Mouse (Mus musculus) neutrophil, adult 5-6 weeks (primary cell): ENCODE data around the gene Appbp2. TPM values are rescaled to one million over a fixed set of nuclear protein-coding genes. Genes with fewer than 3 reads are reported as not detected.

Source experiments
- ATAC-seq: fragments of 151-379, 151-347 bp; 2 replicates; pipeline ENCODE4 v1.8.0; 2017; ENCODE audit warnings: mild to moderate bottlenecking, moderate TSS enrichment; ENCODE audit not compliant: insufficient number of reproducible peaks, poor library complexity, low FRiP score, severe bottlenecking; ENCODE audit errors: extremely low read depth
- total RNA-seq: library from RNA; stranded (forward); fragments of 200-1000 nt; gene quantifications from 2 replicates; pipeline ENCODE4 v1.2.3, GENCODE M21; 2017

Gene Appbp2
- total RNA-seq, 1 experiment from 2014 or later = 25.3 TPM

DNA sequence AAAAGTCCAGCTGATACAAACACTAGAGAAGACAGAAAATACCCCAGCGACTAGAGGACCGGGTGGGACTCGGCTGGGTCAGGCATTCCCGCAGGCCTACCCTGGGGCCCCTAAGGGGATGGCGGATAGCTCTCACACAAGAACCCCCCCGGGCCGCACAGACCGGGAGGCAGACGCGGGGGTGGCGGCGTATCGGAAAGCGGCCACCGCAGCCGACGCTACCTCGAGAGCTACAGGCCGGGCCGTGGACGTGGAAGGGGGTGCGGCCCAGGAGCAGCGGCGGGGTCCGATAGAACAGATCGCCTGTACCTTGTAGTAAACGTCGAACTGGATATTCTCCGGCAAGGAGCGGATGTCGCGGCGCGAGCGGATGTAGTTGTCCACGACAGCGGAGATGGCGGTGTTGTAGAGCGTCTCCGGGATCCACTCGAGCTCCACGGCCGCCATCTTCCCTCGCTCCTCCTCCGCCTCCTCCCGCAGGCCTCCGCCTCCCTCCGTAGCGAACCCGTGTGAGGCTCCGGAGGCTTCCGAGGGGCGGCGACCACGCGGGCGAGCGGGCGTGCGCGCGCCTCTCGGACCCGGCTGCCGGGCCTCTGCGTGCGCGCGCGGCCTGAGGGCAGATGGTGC, 454 bp downstream of the Appbp2 start:
- peak; percentile 87 for ATAC-seq

DNA sequence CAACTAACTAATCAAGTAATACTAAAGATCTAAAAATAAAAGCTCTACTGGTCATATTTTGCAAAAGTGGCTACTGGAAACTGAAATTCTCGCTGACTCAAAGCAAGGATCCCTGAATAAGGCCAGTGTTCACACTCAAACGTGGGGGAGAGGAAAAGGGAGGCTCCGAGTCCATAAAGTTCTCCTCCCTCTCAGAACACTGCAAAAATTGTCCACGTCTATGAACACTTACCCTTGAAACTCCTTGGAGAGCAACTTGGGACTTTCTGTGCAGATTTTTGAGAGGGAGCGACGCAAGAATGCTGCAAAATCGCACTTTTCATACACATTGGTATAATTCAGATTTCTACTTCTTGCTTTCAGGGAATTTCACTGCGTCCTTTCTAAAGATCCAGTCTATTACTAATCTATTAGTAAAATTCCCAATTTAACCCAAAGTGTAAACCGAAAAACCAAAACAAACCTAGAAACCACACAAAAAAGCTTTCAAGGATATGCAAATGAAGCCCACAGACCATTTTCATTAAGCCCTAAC, 1.2 kb downstream of the Appbp2 start:
- ATAC-seq = no peak

DNA sequence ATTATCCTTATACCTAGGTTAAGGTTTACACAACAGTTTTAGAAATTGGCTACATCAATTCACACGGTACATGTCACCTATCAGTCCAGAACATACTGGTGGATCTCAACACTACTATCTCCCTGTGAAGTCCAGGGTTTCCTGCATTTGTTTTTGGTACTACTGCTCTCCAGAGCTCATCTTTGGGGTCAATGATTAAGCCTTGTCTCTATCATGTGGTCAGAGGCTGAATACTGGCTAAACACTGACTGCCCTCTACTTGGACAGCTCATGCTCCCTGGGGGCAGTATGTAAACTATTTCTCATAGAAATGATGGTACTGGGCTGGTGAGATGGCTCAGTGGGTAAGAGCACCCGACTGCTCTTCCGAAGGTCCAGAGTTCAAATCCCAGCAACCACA, 11.7 kb downstream of the Appbp2 start:
- no peak for ATAC-seq

DNA sequence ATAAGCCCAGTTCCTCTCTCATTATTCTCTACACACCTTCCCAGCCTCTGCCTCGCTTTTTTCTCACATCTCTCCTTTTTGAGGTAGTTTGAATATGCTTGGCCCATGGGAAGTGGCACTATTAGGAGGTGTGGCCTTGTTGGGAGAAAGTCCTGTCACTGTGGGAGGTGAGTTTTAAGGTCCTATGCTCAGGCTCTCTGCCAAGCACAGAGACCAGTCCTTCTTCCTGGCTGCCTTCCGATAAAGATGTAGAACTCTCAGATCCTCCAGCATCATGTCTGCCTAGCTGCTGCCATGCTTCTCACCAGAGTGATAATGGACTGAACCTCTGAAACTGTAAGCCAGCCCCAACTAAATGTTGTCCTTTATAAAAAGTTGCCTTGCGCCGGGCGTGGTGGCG, 12.4 kb downstream of the Appbp2 start:
- ATAC-seq = no peak

DNA sequence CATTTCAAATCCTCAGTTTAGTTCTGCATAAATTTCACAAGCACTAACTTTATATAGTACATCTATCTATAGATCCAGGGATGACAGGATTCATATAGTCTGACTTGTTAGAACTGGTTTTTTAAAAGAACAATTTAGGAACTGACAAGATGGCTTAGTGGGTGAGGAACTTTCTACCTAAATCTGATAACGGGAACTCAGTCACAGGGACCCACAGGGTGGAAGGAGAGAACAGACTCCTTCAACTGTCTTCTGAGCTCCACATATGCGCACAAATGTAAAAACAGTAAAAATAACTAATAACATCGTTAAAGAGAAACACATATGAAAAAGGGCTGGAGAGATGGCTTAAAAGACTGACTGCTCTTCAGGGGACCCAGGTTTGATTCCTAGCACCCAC, 15.9 kb downstream of the Appbp2 start:
- ATAC-seq = no peak

DNA sequence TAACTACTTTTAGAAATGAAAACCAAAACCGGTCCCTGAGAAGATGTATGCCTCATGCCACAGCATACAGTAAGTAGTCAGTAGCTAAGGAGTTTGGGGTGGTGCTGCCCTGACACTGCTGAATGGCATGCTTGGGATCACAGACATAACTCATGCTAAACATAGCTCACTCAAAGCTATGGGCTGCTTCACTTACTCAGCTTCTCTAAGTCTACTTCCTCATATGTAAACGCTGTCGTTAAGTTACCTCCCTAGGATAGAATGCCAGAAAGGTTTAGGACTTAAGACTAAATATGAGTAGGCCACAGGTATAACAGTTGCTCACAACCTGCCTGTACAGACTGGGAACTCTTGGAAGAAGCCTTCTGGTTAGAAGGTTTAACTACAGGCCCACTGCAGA, 20.3 kb downstream of the Appbp2 start:
- ATAC-seq = no peak

DNA sequence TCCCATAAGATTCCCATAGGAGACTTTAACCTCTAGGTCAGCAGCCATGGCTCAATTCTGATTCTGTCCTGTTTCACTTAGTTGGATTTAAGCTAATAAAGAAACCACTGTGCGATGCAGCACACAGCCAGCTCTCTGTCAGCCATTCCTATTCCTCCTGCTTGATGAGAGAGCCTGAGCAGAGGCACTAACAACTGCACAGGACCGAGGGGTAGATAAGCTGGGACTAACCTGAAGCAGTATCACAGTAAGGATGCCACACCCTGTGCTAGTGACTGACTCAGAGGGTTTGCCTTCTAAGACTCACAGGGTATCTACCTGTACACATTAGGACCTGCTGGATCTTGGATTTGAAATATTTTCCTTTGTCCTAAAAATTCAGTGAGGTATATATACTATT, 21.7 kb downstream of the Appbp2 start:
- ATAC-seq = no peak

DNA sequence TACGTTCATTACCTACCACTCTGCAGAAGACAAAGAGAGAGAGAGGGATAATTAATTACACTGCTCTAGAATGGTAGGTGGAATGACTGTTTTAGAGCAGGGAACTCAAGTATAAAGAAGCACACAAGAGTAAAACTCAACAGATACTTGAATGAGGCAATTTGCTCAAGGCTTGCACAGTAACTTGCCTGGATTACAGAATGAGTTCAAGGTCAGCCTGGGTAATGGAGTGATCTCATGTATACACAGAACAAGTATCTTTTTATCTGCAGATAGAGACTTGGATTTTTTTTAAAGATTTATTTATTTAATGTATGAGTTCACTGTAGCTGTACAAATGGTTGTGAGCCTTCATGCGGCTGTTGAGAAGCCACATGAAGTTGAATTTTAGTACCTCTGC, 23.8 kb downstream of the Appbp2 start:
- no peak for ATAC-seq

DNA sequence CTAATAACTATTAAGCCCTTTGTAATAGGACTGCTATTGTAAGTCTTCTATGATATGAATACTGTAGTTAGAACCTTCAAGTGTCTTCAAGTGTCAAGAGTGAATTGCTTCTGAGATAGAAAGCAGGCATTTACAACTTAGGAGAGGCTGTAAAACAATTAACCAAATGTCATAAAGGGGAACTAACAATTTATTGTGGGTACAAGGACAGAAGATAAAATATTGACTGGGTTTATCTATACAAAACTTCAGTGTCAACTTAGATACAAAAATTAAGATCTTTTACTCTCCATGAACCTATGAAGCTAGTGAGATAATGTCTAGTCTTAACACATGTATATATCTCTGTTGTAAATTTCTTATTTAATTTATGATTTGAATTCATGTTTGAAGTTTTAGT, 28.7 kb downstream of the Appbp2 start:
- ATAC-seq = no peak

DNA sequence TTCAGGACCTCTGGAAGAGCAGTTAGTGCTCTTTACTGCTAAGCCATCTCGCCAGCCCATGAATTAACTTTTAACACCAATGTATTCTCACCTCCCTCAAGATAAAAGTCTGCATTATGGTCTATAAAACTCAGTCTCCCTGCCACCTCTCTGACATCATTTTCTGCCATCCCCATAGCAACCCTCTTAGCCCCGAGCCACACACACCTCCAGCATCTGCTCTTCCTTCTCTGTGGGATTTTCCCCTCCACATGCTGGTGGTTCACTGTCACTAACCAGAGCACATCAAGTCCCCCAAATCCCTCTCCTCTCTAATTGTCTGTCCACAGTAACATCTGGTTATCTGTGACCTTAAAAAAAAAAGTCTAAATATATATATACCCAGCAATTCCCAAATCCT, 36.0 kb downstream of the Appbp2 start:
- no peak for ATAC-seq

DNA sequence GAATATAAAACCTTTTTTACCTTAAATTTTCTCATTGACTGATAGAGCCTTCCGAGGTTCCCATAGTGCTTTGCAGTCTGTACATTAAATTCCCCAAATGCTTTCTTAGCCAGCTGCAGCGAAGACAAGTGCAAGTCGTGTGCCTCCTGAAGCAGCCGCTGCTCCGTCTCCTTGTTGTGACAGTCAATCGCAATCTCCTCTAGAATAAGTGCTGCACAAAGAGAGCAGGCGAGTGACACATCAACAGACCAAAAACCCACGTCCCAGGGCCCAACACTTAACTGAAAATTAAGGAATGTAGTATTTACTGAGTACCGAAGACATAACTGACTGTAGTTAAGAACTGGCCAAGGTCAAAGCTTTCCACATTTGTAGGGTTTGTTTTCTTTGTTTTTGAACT, 38.9 kb downstream of the Appbp2 start:
- ATAC-seq = no peak

DNA sequence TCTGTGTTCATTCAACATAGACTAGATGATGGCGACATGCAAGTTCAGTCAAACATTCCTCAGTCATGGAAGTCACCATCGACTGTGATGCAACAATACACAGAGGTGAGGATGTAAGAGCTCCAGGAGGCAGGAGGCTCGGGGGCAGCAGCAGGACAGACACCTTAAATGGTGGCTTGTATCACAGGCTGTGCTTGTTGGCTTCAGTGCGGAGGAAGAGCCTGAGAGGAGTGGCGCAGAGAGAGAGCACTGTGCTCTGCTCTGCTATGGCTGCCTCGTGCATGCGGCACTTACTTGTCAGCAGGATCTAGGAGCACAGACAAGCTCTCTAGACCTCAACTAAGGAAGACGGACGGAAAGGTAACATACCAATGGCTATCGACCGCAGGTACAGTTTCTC, 40.7 kb downstream of the Appbp2 start:
- ATAC-seq = no peak

DNA sequence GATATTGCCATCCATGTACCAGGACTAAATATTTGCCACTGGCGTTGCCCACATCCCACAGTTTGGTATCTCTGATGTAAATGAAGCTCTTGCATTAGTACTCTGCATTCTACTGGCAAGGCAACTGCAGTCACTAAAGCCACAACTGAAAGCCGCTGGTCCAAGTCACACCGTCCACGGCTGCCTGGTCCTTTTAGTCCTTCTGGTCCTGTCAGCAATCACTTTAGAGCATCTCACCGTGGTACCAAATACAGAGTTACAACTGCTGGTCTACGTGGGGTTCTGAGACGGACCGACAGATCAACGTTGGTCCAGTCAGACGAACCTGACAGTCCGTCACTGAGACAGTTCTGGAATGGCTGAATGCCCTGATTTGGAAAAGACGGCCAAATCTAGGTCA, 44.2 kb downstream of the Appbp2 start:
- ATAC-seq = no peak

DNA sequence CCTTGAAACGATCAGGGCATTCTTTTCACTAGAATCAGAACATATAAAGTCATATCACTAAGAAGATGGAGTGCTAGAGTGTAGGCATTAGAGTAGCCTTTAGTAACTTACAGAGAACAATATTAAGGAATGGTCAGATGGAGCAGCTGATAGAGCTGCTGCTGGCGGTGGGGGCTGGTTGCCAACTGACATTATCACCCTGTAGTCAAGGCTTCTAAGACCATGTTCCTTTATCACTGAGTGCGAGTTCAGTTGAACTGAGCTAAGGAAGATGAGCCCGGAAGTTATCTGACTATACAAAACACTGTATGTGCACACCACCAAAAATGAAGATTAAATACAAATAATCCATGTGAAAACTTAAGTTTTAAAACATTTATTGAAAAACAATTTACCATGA, 45.8 kb downstream of the Appbp2 start:
- ATAC-seq = no peak

DNA sequence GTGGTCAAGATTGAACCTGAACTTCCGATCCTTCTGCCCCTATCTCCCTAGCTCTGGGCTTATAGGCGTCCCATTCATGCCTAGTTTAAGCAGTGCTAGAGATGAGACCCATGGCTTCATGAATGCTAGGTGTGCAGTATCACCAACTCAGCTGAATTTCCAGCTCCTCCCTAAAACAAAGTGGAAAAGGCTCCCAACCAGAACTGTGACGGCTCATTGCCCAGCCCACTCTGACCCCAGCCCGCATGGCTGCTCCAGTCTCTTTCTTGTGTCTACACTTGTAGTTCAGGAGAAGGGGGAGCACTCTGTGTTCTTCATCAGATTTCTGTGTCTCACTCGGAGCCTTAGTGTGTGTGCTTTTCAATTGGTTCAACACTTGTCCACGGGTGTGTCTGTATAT, 50.1 kb downstream of the Appbp2 start:
- no peak for ATAC-seq

DNA sequence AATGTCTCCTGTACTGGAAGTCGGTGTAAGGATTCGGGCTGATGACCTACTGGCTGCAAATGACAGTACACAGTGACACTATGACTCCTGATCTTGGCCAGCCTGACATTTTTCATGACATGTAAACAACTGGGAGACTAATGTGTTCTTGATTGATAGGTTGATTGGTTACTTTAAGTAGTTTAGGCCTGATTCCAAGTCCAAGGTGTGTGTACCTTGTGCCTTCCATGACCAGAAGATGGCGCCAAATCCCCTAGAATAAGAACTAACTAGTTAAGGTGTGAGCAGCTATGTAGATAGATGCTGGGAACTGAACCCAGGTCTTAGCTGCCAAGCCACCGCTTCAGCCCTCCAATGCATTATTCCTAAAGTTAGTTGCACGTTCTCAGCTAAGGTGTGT, 50.8 kb downstream of the Appbp2 start:
- peak; percentile 59; the same call in 1 of the 2 replicates for ATAC-seq

DNA sequence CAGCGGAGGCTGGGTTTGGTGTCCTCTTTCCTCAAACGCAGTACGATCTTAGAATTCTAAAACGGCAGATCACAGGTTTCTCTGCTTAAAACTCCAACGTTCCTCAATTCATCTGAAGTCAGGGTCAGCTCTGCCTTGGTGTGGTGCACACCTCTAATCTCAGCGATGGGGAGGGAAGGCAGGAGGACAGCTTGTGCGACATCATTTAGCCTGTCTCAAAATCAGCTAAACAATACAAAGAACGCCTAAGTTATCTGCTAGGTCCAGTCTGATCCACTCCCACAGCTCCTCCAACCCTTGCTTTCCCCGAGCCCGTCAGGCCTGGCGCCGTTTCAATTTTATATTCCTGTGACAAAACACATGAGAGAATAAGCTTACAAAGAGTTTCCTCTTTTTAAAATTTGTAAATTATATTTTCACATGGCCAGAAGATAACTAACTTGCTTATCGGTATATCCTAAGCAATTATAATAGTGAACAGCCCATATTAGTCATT, 51.6 kb downstream of the Appbp2 start:
- no peak for ATAC-seq

DNA sequence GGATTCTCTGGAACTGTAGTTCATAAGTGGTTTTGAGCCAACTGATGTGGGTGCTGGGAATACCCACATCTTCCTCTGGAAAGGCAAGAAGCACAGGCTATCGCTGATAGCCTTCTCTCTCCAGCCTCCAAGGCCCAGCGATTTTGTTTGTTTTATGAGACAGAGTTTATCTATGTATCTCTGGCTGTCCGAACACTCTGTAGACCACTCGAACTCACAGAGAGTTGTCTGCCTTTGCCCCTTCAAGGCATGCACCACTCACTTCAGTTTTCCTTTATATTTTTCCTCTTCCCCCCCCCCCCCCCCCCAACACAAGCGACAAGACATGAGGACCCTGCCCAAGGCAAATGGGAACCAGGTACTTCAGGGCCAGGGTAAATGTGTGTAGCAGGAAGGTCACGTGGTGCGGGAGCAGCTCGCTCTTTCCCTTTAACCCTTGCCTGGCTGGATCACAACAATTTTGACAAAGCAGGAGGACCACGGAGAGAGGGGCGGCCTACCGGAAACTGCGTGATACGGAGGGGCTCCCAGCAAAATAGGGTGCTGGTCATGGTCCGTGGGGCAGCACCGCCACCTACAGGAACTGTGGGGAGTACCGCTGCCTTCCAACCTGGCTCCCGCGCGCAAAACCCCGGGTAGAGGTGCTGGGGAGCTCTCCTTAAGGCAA, 52.2 kb downstream of the Appbp2 start:
- ATAC-seq = peak; percentile 68

DNA sequence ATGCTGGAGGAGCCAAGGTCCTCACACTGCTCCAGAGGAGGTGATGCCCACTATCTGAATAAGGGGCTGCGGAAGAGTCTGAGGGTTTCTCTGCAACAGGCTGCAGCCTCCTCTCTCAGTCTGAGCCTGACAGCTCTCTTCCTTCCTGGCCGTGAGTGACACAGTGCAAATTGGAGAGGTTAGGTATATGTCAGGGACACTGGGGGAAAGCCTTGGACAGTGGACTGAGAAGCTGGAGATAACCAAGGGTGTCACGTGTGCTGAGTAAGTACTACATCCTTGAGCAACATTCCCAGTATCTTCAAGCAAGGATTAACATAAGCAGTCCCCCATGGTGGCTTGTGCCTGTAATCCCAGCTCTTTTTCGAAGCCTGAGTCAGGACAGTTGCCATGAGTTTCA, 56.5 kb downstream of the Appbp2 start:
- no peak for ATAC-seq

DNA sequence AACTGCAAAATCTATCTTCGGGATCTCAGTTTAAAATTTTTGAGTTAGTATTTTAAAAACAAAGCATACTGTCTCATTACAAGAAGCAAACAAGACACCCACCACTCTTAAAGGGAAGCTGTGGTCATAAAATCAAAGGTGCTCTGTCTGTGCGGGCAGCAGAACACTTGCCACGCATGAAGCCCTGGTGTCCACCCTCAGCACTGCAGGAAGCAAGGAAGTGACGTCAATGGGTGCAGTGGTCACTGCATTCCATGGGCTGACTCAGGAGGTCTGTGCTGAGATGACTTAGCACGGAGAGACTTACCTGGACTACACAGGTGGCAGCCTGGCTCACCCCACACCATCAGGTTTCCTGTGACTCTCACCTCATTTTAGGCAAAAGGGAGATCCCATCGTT, 57.2 kb downstream of the Appbp2 start:
- 0 out of 2 replicates have a peak, but pooled peaks have one; percentile 3 for ATAC-seq

DNA sequence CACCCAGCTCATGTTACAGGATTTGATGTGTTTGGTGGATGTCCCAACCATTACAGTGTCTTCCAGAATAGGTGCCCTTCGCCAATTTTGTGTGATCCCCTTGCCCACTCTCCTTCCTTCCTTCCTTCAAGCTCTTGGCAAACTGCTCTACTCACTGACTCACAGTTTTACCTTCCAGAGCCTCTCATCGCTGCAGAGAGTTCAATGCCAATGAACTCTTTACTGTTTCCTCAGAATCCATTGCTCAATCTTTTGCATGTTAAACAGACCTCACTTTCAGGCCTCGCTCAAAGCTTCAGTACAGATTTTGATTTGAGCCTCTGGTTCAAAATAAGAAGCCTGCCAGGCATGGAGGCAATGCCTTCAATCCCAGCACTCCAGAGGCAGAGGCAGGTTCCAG, 59.0 kb downstream of the Appbp2 start:
- ATAC-seq = no peak
